Mouse (Mus musculus) bone marrow macrophage, adult 2 months (primary cell): ENCODE measurements around the gene Ffar3.

Source experiments
- CTCF ChIP-seq: IDR thresholded peaks from 2 replicates; pipeline ENCODE4 v1.5.1; 2012; ENCODE audit warnings: low read depth, mild to moderate bottlenecking, low read length, moderate library complexity
- POLR2A ChIP-seq: IDR thresholded peaks from 2 replicates; pipeline ENCODE4 v1.6.1; 2012; ENCODE audit warnings: mild to moderate bottlenecking, low read depth, low read length, borderline replicate concordance

DNA sequence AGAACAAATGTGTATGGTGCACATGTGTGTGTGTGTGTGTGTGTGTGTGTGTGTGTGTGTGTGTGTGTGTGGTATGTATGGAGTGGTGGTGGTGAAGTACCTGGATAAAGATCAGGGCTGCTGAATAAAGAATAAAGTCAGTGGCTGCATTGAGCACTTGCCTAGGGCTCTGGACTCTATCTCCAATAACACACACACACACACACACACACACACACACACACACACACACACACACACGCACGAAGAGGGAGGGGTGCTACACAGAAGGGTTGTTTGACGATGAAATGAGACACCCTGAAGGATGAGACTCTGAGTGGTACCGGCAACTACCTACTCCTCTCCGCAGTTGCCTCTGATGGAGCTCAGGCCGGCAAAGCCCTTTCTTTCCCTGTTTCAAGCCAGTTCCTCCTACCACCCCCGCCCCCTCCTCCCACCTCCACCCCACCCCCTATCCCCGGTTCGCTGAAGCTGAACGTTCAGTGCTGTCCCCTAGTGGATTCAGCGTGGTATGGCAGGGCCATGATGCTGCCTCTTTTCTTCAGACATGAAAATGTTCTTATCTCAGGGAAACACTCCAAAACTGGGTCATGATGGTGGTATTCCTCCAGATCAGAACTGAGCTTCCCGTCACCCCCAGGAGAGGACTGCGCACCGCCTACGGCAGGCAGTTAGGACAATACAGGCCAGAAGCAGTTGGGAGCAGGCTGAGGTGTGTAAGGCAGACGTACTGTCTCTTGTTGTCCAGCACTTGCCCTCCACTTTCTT is 3.8 kb upstream of the Ffar3 start:
- TF ChIP-seq POLR2A (no peak), CTCF (peak; percentile 87)
